Mouse (Mus musculus): ENCODE results near the gene Lhfpl2. TPM values are rescaled to one million over a fixed set of nuclear protein-coding genes. Genes with fewer than 3 reads are reported as not detected.

The Lhfpl2 gene
- polyA plus RNA-seq, 1 experiment from 2014 or later = 69.4 TPM

DNA sequence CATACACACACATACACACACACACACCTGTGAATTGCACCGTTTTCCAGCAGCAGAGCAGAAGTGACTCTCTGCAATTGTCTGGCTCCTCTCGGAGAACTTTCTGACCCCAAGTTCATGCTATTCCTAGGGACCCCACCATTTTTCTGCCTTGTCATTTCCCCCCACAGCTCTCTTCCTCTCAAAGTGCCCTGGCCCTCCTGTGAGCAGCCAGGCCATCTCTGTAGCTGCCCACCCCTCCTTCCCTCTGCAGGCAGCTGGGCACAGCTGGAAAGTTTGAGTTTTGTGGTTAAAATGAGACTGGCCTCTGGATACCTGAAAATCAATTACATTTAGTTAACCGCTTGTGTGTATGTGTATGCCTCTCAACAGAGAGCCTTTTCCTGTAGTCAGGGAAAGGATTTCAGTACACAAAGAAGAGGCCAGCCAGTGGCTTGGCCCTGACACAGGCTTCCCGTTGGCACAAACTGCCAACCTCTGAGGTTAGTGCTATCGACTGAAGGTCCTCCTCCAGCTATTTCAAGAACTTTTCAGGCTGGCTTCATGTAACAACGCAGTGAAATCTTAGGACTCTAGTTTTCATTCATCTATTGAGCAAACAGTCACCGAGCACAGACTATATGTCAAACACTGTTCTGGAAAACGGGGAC lies 125.9 kb downstream of the Lhfpl2 start:
- H3K9me3 ChIP-seq = no peaks in the 10 kb centered on the region
- H3K9ac ChIP-seq = no peak overlapping the region
- H3K27ac ChIP-seq = no peak overlapping the region
- no peaks in the 10 kb centered on the region for H3K27me3 ChIP-seq
- WGBS = 80% methylated on average over 8 of the region's 8 CpGs
- H3K4me1 ChIP-seq = peaks cover 39% of the 10 kb centered on the region
- no peaks in the 10 kb centered on the region for H3K36me3 ChIP-seq
- ATAC-seq (ENCODE audit: insufficient number of reproducible peaks, insufficient read depth, low FRiP score, low TSS enrichment) = no peak
- no peak overlapping the region for H3K4me3 ChIP-seq
- H3K4me2 ChIP-seq (replicated peaks) = no peak overlapping the region

DNA sequence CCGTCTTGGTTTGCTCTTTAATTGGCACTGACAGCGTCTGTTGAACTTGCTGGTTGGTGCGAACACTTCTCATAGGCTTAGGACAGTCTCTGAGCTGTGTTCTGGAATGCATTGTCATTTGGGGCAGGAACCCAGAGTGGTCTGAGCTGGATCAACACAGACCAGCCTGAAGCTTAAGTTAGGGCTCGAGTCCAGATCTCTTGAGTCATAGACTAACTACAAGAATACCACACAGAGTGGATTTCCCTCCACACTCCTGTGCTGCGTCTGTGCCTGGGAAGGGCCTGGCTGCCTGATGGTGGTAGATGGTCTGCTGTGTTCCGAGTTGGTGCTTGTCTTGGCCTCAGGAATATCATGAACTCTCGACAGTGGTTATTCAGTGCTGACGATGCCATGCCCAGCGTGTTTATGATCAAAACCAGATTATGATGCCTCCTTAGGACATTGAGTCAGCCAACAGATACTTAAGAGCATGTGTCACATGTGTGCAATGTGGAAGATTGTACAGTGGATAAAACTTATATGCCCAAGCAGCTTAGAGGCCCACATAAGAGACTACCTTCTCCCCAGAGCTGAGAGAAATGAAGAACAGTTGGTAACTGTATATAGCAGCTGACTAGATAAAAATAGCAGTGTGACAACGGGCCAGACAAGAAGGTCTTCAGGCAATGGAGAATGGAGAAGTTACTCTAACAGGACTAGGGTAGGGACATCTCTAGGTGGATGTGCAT lies 127.3 kb downstream of the Lhfpl2 start:
- Histone ChIP-seq H3K9ac (no peak overlapping the region), H3K27ac (no peak overlapping the region), H3K27me3 (no peaks in the 10 kb centered on the region), H3K4me2 (replicated peaks) (no peak overlapping the region), H3K36me3 (no peaks in the 10 kb centered on the region), H3K9me3 (no peaks in the 10 kb centered on the region), H3K4me3 (no peak overlapping the region), H3K4me1 (peaks cover 28% of the 10 kb centered on the region)
- 78% methylated on average over 10 of the region's 10 CpGs for WGBS
- no peak for ATAC-seq (ENCODE audit: insufficient number of reproducible peaks, insufficient read depth, low FRiP score, low TSS enrichment)

- Histone ChIP-seq H3K27me3 (no peaks in the 10 kb centered on the region), H3K4me1 (peaks cover 25% of the 10 kb centered on the region), H3K27ac (no peak overlapping the region), H3K9ac (no peak overlapping the region), H3K4me3 (no peak overlapping the region), H3K36me3 (no peaks in the 10 kb centered on the region), H3K9me3 (no peaks in the 10 kb centered on the region), H3K4me2 (replicated peaks) (no peak overlapping the region)
- ATAC-seq (ENCODE audit: insufficient number of reproducible peaks, insufficient read depth, low FRiP score, low TSS enrichment) = no peak
- WGBS = 85% methylated on average over 5 of the region's 6 CpGs
These were observed 128.0 kb downstream of the Lhfpl2 start for GRCm38 (mm10) chr13:94185631-94186030.

DNA sequence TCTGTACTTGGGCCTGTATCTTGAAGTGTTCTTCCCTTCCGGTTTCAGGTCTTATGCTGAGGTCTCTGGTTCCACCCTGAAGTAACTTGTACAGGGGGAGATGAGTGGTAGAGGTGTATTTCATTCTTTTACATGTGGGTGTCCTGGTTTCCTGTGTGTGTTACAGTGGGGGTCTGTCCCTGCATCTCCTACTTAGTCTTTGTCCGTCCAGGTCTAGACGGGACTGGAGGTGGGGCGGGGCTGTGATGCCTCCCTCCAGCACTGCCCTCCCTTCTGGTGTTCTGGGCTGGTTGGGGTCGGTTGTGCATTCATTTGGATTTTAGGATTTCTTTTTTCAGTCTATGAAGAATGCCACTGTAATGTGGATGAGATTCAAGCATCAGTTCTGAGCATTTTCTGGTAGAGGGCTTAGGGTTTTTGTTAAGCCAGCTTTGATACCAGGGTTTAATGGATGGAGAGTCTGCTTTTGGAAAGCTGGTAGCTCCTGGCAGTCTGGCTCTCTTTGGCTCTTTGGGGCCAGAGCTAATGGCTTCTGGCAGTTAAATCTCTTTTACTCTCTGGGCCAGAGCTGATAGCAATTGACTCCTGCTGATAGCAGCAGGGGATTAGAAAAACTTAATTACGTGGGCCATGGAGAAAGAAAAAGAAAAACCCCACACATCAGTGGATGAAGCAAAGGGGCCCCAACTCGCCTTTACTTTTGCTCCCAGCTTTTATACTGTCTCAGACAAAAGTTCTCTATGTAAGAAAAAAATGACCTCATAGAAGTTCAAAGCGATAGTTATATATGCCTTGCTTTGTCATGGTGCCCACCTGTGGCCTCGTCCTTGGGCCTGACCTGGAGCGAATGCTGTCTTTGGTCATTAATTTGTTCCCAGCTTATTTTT lies 130.8 kb downstream of the Lhfpl2 start:
- Histone ChIP-seq H3K9ac (no peak overlapping the region), H3K36me3 (peaks cover 14% of the 10 kb centered on the region), H3K27ac (no peak overlapping the region), H3K9me3 (no peaks in the 10 kb centered on the region), H3K4me1 (peaks cover 17% of the 10 kb centered on the region), H3K4me3 (no peak overlapping the region), H3K4me2 (replicated peaks) (no peak overlapping the region), H3K27me3 (no peaks in the 10 kb centered on the region)
- no peak for ATAC-seq (ENCODE audit: insufficient number of reproducible peaks, insufficient read depth, low FRiP score, low TSS enrichment)
- WGBS = 38% methylated on average over 10 of the region's 10 CpGs

DNA sequence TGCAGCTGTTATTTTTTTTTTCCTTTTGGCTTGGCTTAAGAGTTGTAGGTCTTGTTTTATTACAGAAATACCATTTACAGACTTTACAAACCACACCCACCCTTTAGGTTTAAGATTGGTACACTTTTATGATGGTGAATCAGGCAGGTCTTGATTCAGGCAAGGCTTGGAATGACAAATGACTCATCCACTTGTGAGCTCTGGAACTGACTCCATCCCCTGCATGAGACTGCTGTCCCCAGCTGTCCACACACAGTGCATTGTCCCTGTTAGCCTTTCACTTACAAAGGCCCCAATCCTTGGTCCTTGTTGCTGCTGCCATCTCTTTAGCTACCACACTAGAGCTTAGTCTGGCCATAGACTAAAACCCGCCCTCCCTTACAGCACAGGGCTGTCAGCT lies 132.8 kb downstream of the Lhfpl2 start:
- Histone ChIP-seq H3K27me3 (no peaks in the 10 kb centered on the region), H3K9ac (no peak overlapping the region), H3K4me3 (no peak overlapping the region), H3K4me1 (peaks cover 11% of the 10 kb centered on the region), H3K27ac (no peak overlapping the region), H3K36me3 (peaks cover 16% of the 10 kb centered on the region), H3K9me3 (no peaks in the 10 kb centered on the region), H3K4me2 (replicated peaks) (no peak overlapping the region)
- ATAC-seq (ENCODE audit: insufficient number of reproducible peaks, insufficient read depth, low FRiP score, low TSS enrichment) = no peak
- WGBS = 94% methylated on average over 1 of the region's 1 CpGs

DNA sequence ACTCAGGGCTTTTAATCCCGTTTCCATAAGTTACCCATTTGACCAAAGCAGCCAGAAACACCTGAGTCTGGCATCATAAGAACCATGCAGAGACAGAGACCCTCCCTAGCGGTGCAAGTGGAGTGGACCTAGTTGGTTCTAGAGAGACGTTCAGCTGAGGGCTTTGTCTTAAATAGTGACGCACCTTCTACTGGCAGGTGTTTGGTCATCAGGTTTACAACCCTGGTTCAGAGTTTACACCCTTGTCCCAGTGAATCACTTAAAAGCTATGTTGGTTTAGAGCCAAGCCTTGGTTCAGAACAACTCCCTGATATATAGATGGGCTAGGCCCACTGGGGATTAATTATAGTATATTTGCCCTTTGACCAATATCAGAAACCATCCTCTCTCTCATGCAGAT lies 135.6 kb downstream of the Lhfpl2 start:
- 90% methylated on average over 4 of the region's 4 CpGs for WGBS

DNA sequence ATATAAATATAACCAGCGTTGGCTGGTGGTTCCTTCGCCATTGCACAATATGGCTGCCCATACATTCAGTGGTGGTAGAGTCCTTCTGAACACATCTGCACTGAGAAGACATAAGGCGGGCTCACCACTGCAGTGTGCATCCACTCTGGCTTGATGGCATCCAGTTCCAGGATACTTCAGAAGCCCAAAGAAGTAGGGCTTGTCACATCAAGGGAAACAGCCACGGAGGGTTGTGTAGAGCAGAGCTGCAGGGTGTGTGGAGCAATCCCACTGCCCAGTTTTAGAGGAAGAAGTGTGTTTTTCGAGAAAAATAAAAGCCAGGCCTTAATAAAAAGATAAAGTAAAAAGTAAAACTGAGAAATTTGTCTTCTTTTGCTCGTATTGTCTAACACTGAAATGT lies 141.0 kb downstream of the Lhfpl2 start:
- no peak overlapping the region for H3K27ac ChIP-seq
- WGBS = 84% methylated on average over 6 of the region's 6 CpGs
- no peak overlapping the region for H3K4me2 ChIP-seq (replicated peaks)
- no peaks in the 10 kb centered on the region for H3K4me1 ChIP-seq
- no peaks in the 10 kb centered on the region for H3K9me3 ChIP-seq
- H3K4me3 ChIP-seq = no peak overlapping the region
- no peak for ATAC-seq (ENCODE audit: insufficient number of reproducible peaks, insufficient read depth, low FRiP score, low TSS enrichment)
- H3K36me3 ChIP-seq = peaks cover 10% of the 10 kb centered on the region; the same call in 1 of the 2 replicates
- no peaks in the 10 kb centered on the region for H3K27me3 ChIP-seq
- H3K9ac ChIP-seq = no peak overlapping the region

More for the DNA sequence above, 135.6 kb downstream of the Lhfpl2 start:
- no peak for ATAC-seq (ENCODE audit: insufficient number of reproducible peaks, insufficient read depth, low FRiP score, low TSS enrichment)
- H3K4me3 ChIP-seq = no peak overlapping the region
- no peaks in the 10 kb centered on the region for H3K9me3 ChIP-seq
- H3K4me1 ChIP-seq = no peaks in the 10 kb centered on the region
- peaks cover 25% of the 10 kb centered on the region for H3K36me3 ChIP-seq
- no peak overlapping the region for H3K4me2 ChIP-seq (replicated peaks)
- H3K27me3 ChIP-seq = no peaks in the 10 kb centered on the region
- H3K9ac ChIP-seq = no peak overlapping the region
- H3K27ac ChIP-seq = no peak overlapping the region

- Histone ChIP-seq H3K9me3 (no peaks in the 10 kb centered on the region), H3K9ac (no peak overlapping the region), H3K4me2 (replicated peaks) (no peak overlapping the region), H3K4me3 (no peak overlapping the region), H3K4me1 (no peaks in the 10 kb centered on the region), H3K27ac (no peak overlapping the region), H3K27me3 (no peaks in the 10 kb centered on the region), H3K36me3 (peaks cover 9% of the 10 kb centered on the region; the same call in 1 of the 2 replicates)
- no peak for ATAC-seq (ENCODE audit: insufficient number of reproducible peaks, insufficient read depth, low FRiP score, low TSS enrichment)
- WGBS = 64% methylated on average over 8 of the region's 8 CpGs
These were observed 142.2 kb downstream of the Lhfpl2 start for GRCm38 (mm10) chr13:94199829-94200228.

DNA sequence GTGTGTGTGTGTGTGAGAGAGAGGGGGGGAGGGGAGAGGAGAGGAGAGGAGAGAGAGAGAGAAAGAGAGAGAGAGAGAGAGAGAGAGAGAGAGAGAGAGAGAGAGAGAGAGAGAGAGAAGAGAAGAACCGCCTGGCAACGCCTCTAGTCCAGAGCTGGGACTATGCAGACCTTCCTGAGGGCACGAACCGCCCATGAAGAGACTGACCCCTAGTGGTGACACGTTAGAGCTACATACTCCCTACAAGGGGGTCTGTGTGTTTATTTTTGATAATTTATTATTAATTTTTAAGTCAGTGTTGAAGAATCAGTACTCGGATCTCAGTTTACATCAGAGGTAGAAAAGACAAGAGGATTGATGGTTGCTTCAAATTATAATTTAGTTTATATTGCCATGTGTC lies 147.6 kb downstream of the Lhfpl2 start:
- no peaks in the 10 kb centered on the region for H3K27me3 ChIP-seq
- H3K9me3 ChIP-seq = peaks cover 4% of the 10 kb centered on the region; the same call in 1 of the 2 replicates
- no peak overlapping the region for H3K27ac ChIP-seq
- no peak overlapping the region for H3K4me2 ChIP-seq (replicated peaks)
- H3K36me3 ChIP-seq = peaks cover 11% of the 10 kb centered on the region
- 0 out of 2 replicates have a peak, but pooled peaks have one; percentile 35 for ATAC-seq (ENCODE audit: insufficient number of reproducible peaks, insufficient read depth, low FRiP score, low TSS enrichment)
- H3K4me3 ChIP-seq = no peak overlapping the region
- H3K4me1 ChIP-seq = no peaks in the 10 kb centered on the region
- WGBS = 9% methylated on average over 6 of the region's 6 CpGs
- no peak overlapping the region for H3K9ac ChIP-seq

GRCm38 (mm10) chr13:94207973-94208372 lies 150.4 kb downstream of the Lhfpl2 start:
- ATAC-seq (ENCODE audit: insufficient number of reproducible peaks, insufficient read depth, low FRiP score, low TSS enrichment) = no peak
- 95% methylated on average over 16 of the region's 16 CpGs for WGBS

GRCm38 (mm10) chr13:94208892-94209291 lies 151.3 kb downstream of the Lhfpl2 start:
- Histone ChIP-seq H3K27me3 (no peaks in the 10 kb centered on the region), H3K9me3 (peaks cover 4% of the 10 kb centered on the region; the same call in 1 of the 2 replicates), H3K4me3 (no peak overlapping the region), H3K4me2 (replicated peaks) (no peak overlapping the region), H3K36me3 (peaks cover 11% of the 10 kb centered on the region), H3K9ac (no peak overlapping the region), H3K27ac (no peak overlapping the region), H3K4me1 (peaks cover 12% of the 10 kb centered on the region)
- no peak for ATAC-seq (ENCODE audit: insufficient number of reproducible peaks, insufficient read depth, low FRiP score, low TSS enrichment)

More at GRCm38 (mm10) chr13:94207973-94208372, 150.4 kb downstream of the Lhfpl2 start:
- Histone ChIP-seq H3K4me3 (no peak overlapping the region), H3K27ac (no peak overlapping the region), H3K27me3 (no peaks in the 10 kb centered on the region), H3K36me3 (peaks cover 11% of the 10 kb centered on the region), H3K4me1 (peaks cover 12% of the 10 kb centered on the region), H3K4me2 (replicated peaks) (no peak overlapping the region), H3K9ac (no peak overlapping the region), H3K9me3 (peaks cover 4% of the 10 kb centered on the region; the same call in 1 of the 2 replicates)

Measured in embryonic facial prominence, embryonic 12.5 days (tissue).